Comparison of ENCODE assay signal across 10 mouse cellular contexts in the genomic region with DNA sequence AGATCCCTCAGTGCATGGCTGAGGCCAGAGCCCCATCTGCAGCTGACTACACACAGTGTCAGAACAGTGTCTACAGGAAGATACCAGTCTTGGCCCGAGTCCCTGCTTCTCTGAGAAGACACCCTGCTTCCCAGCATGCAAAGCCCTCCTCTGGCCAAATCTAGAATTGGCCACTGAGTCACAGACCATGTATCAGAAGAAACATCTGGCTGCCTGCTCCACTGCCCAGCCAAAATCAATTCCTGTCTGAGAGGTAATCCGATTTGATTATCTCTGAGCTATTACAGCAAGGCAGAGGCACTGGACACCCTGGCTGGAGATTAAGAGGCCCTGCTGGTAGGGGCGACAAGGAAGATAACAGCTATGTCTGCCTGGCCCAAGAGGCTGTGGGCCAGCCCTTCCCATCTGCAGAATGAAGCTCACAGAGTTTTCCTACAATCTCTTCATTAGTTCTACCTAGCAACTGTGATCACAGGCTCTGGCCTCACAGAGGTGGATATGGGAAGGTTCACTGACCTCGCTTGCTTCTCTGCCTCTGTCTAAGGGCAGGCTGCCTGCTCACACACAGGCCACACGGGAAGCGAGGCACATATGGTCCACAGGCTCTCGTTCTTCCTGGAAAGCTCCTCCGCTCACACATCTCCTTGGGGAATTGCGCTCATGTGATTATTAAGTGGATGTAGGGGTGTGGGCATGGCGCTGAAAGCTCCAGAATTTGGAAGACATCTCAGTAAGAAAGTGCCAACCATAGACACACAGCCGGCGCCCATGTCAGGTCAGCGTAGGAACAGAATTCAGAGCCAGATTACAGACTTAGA.
A peak's percentile ranks its signal among the peaks of the same experiment; 100 is the strongest.
DNase-seq lines count a peak whose midpoint lies in the region; ATAC-seq lines count a peak whose summit lies in the region.
"Had no signal": no experiment of that assay in that cellular context is flagged by ENCODE, and none has a peak within 500 bp of the region (broad histone marks: within the 10 kb centered on the region; RNA-seq: fewer than 3 reads in every experiment).

No protein-coding gene starts in this region.

- no peak overlapping the region for H3K27ac ChIP-seq in heart, embryonic 11.5 days (ENCODE audit: low read depth, low read length)
- H3K27ac ChIP-seq in embryonic facial prominence, embryonic 10.5 days (replicated peaks) = peak overlapping the region; percentile 7; the same call in 1 of the 2 replicates
- peak overlapping the region; percentile 58; the same call in 1 of the 2 replicates for H3K27ac ChIP-seq in hindbrain, embryonic 13.5 days
- H3K27ac ChIP-seq in neural tube, embryonic 11.5 days (ENCODE audit: low read depth, low read length) = no peak overlapping the region

- no peaks in the 10 kb centered on the region for H3K36me3 ChIP-seq in heart, embryonic 11.5 days (ENCODE audit: control insufficient read depth, insufficient read depth, low read length)
- H3K36me3 ChIP-seq in embryonic facial prominence, embryonic 10.5 days (replicated peaks) = no peaks in the 10 kb centered on the region
- H3K36me3 ChIP-seq in hindbrain, embryonic 13.5 days = no peaks in the 10 kb centered on the region
- no peaks in the 10 kb centered on the region for H3K36me3 ChIP-seq in neural tube, embryonic 11.5 days (ENCODE audit: control insufficient read depth, insufficient read depth, low read length)

- H3K4me3 ChIP-seq in heart, embryonic 11.5 days (ENCODE audit: low read depth, low read length) = no peak overlapping the region
- H3K4me3 ChIP-seq in embryonic facial prominence, embryonic 10.5 days = no peak overlapping the region
- H3K4me3 ChIP-seq in hindbrain, embryonic 13.5 days = no peak overlapping the region
- H3K4me3 ChIP-seq in neural tube, embryonic 11.5 days (ENCODE audit: low read depth, low read length) = no peak overlapping the region

- H3K27me3 ChIP-seq in heart, embryonic 11.5 days (ENCODE audit: control insufficient read depth, insufficient read depth, low read length) = peaks cover 36% of the 10 kb centered on the region
- no peaks in the 10 kb centered on the region for H3K27me3 ChIP-seq in embryonic facial prominence, embryonic 10.5 days (replicated peaks; ENCODE audit: low read depth, poor library complexity, severe bottlenecking)
- H3K27me3 ChIP-seq in hindbrain, embryonic 13.5 days = peaks cover 7% of the 10 kb centered on the region; the same call in 1 of the 2 replicates
- H3K27me3 ChIP-seq in neural tube, embryonic 11.5 days (ENCODE audit: control insufficient read depth, insufficient read depth, low read length) = no peaks in the 10 kb centered on the region

- H3K4me2 ChIP-seq in heart, embryonic 11.5 days = no peak overlapping the region
- no peak overlapping the region for H3K4me2 ChIP-seq in hindbrain, embryonic 13.5 days
- no peak overlapping the region for H3K4me2 ChIP-seq in neural tube, embryonic 11.5 days (ENCODE audit: low read depth)

- DNase-seq in heart, adult 11 months = peak; percentile 94
- peak; percentile 40 for DNase-seq in embryonic facial prominence, embryonic 10.5 days (ENCODE audit: low spot score)
- peak; percentile 31 for DNase-seq in neural tube, embryonic 11.5 days (ENCODE audit: low spot score)
- no peak for DNase-seq in lung, postnatal 10 days
- no peak for DNase-seq in frontal cortex, postnatal 10 days (ENCODE audit: low spot score in 2 of 2)
- no peak for DNase-seq in layer of hippocampus, adult 18-20 months (ENCODE audit: low spot score in 2 of 2)
- DNase-seq: kidney, postnatal 10 days; thymus, postnatal 25 days had no signal

- WGBS in heart, embryonic 11.5 days (ENCODE audit: insufficient replicate concordance) = 47% methylated on average over 13 of the region's 13 CpGs
- WGBS in embryonic facial prominence, embryonic 10.5 days = 66% methylated on average over 13 of the region's 13 CpGs
- 56% methylated on average over 13 of the region's 13 CpGs for WGBS in hindbrain, embryonic 13.5 days
- WGBS in neural tube, embryonic 11.5 days = 61% methylated on average over 13 of the region's 13 CpGs

- no peaks in the 10 kb centered on the region for H3K9me3 ChIP-seq in heart, embryonic 11.5 days (replicated peaks; ENCODE audit: control insufficient read depth, low read length)
- H3K9me3 ChIP-seq in embryonic facial prominence, embryonic 10.5 days = no peaks in the 10 kb centered on the region
- H3K9me3 ChIP-seq in hindbrain, embryonic 13.5 days = no peaks in the 10 kb centered on the region
- H3K9me3 ChIP-seq in neural tube, embryonic 11.5 days (ENCODE audit: control insufficient read depth, low read length) = no peaks in the 10 kb centered on the region

- H3K4me1 ChIP-seq in heart, embryonic 11.5 days (ENCODE audit: control insufficient read depth, insufficient read depth, low read length) = peaks cover 21% of the 10 kb centered on the region
- H3K4me1 ChIP-seq in embryonic facial prominence, embryonic 10.5 days = peaks cover 55% of the 10 kb centered on the region
- peaks cover 45% of the 10 kb centered on the region for H3K4me1 ChIP-seq in hindbrain, embryonic 13.5 days (replicated peaks)
- peaks cover 13% of the 10 kb centered on the region for H3K4me1 ChIP-seq in neural tube, embryonic 11.5 days (ENCODE audit: control insufficient read depth, insufficient read depth, low read length)

- no peak for ATAC-seq in heart, embryonic 11.5 days (replicated peaks; ENCODE audit: insufficient number of reproducible peaks, low FRiP score, low TSS enrichment)
- no peak for ATAC-seq in hindbrain, embryonic 13.5 days (ENCODE audit: low FRiP score)
- ATAC-seq in neural tube, embryonic 11.5 days (ENCODE audit: insufficient read depth, low FRiP score, low TSS enrichment) = no peak

- H3K9ac ChIP-seq in heart, embryonic 11.5 days (ENCODE audit: low read depth, low read length) = no peak overlapping the region
- no peak overlapping the region for H3K9ac ChIP-seq in hindbrain, embryonic 13.5 days
- no peak overlapping the region for H3K9ac ChIP-seq in neural tube, embryonic 11.5 days (ENCODE audit: low read length)

Comparison
In these comparisons a context has a peak if more than half of its experiments do, and no peak if none do; other contexts are left out.
1. DNase-seq: peak in heart, adult 11 months (single experiment), embryonic facial prominence, embryonic 10.5 days (single experiment) and neural tube, embryonic 11.5 days (single experiment); none in lung, postnatal 10 days (single experiment), frontal cortex, postnatal 10 days (0 of 2) and layer of hippocampus, adult 18-20 months (0 of 2).
2. H3K27ac ChIP-seq: peak in embryonic facial prominence, embryonic 10.5 days (single experiment) and hindbrain, embryonic 13.5 days (single experiment); none in heart, embryonic 11.5 days (single experiment) and neural tube, embryonic 11.5 days (single experiment).